Mouse (Mus musculus): ENCODE results near the gene Ehmt2. TPM values are rescaled to one million over a fixed set of nuclear protein-coding genes. Genes with fewer than 3 reads are reported as not detected.
"Not testable (repeated sequence)": the region's sequence is repeated elsewhere in the genome, so short reads cannot be mapped to it uniquely, and the experiment has no call there.

Gene Ehmt2
- total RNA-seq, 2 experiments from 2014 or later: 164 to 188 TPM

GRCm38 (mm10) chr17:34890074-34890743 lies 8.1 kb upstream of the Ehmt2 start:
- DNase-seq (ENCODE audit: extremely low spot score in 1 of 2, low spot score in 1 of 2): no peak

- no peak for DNase-seq (ENCODE audit: extremely low spot score in 1 of 2, low spot score in 1 of 2)
These were observed 6.9 kb upstream of the Ehmt2 start for GRCm38 (mm10) chr17:34891377-34891776.

- DNase-seq (ENCODE audit: extremely low spot score in 1 of 2, low spot score in 1 of 2): no peak
These were observed 5.0 kb upstream of the Ehmt2 start for GRCm38 (mm10) chr17:34893072-34893824.

DNA sequence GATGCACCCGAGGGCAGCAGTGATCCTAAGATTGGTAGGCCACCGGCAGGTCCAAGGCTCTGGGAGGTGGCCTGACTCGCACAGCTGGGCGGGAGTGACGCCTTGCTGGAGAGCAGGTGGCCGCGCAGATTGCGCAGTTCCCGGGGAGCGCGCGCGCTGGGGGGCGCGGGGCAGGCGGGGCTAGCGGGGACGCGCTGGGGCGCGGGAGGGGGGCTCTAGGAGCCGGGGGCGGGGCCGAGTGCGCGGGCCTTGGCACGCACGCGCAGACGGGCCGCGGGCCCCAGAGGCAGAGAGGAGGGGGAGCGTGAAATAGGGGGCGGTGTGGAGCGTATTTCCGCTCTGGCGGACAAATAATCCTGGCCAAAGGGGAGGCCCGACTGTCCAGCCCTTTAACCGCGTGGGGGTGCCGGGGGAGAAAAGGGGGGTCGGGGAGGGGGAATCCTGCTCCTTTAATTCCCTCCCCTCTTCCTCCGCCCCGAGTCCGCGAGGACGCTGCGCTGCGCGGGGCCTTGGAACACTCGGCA lies 4.1 kb upstream of the Ehmt2 start:
- DNase-seq (ENCODE audit: extremely low spot score in 1 of 2, low spot score in 1 of 2): peak; percentile 87 to 90

DNA sequence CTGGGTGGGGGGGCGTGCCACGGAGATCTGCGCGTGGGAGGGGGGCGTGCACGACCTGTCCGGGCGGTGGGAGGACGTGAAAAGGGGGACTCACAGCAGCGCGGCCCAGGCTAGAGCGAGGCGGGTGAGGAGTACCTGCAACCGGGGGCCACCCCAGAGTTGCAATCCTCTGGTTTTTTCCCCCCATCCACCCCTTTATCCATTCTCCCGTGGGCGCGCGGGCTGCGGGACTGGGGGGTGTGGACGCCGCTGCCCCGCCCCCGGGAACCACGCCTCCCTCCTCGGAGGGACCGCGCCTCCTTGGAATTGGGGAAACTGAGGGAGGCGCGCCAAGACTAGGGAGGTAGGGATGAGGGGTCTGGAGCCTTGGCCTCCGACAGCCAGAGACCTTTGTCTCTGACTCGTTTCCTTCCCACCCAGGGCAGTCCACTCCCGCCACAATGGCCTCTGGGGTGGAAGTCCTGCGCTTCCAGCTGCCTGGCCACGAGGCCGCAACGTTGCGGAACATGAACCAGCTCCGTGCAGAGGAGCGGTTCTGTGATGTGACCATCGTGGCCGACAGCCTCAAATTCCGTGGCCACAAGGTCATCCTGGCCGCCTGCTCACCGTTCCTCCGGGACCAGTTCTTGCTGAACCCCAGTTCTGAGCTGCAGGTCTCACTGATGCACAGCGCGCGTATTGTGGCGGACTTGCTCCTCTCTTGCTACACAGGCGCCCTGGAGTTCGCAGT lies 3.3 kb upstream of the Ehmt2 start:
- peak in 1 of 2 experiments; percentile 39 for DNase-seq (ENCODE audit: extremely low spot score in 1 of 2, low spot score in 1 of 2)

DNA sequence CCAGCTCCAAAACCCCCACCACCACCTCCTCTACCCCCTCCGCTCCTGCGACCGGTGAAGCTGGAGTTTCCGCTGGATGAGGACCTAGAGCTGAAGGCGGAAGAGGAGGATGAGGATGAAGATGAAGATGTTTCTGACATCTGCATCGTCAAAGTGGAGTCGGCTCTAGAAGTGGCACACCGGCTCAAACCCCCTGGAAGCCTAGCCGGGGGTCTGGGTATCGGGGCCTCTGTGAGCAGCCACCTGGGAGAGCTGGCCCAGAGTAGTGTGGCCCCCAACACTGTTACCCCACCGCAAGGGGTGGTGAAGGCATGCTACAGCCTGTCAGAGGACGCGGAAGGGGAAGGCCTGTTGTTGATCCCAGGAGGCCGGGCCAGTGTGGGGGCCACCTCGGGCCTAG lies 2.5 kb upstream of the Ehmt2 start:
- DNase-seq (ENCODE audit: extremely low spot score in 1 of 2, low spot score in 1 of 2): no peak

DNA sequence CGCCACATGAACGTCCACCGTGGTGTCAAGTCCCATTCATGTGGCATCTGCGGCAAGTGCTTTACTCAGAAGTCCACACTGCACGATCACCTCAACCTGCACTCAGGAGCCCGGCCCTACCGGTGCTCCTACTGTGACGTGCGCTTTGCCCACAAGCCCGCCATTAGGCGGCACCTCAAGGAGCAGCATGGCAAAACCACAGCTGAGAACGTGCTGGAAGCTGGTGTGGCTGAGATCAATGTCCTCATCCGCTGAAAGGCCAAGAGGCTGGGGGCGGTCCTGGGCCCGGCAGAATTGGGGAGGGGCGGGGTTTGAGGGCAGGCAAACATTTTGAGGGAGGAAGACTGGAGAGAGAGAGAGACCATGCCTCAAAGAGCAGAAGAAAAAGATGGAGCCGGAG lies 1.9 kb upstream of the Ehmt2 start:
- DNase-seq (ENCODE audit: extremely low spot score in 1 of 2, low spot score in 1 of 2): no peak

DNA sequence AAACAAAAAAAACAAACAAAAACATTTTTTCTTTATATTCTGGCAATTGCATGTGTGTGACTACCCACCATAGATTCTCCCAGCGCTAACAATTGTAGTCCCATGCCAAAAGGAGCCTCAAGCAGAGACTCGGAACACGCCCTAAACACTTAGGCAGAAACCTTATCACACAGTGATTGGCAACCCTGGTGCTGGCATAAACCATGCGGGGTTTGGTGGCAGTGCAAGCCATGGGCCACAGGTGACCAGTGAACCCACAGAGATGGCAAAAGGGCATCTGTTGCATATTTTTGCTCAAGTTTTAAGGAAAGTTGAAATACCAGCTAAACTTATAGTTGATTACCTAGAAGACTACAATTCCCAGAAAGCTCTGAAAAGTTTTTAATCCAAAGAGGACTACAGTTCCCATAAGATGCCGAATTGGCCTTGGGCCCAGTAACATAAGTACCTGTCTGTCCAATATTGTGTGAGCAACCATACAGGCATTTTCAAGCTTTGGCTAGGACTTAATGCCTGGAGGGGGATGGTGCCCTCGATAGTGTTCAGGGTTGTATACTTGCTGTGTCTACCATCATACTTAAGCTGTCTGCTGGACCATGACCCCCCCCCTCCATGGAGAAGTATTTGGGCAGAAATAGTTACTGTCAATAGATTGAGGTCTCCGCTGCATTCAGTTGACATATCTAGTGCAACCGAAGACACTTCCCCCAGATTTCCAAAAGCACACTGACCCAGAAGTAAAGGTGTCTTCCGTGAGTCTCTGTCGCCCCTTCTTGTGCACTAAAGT lies 703 bp upstream of the Ehmt2 start:
- DNase-seq (ENCODE audit: extremely low spot score in 1 of 2, low spot score in 1 of 2): peak in 1 of 2 experiments; percentile 31

DNA sequence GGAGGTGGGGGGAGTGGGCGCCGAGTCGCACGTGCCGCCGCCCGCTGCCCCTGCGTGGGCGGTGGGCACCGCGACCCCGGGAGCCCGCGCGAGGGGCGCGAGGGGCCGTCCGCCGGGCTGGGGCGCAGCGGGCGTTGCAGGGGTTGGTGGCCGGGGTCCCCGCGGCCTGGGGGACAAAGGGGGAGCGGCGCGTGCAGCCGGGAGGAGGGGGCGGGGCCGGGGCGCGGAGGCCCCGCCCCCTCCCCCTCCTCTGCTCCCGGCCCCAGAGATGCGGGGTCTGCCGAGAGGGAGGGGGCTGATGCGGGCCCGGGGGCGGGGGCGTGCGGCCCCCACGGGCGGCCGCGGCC lies 410 bp downstream of the Ehmt2 start:
- no peak for DNase-seq (ENCODE audit: extremely low spot score in 1 of 2, low spot score in 1 of 2)

DNA sequence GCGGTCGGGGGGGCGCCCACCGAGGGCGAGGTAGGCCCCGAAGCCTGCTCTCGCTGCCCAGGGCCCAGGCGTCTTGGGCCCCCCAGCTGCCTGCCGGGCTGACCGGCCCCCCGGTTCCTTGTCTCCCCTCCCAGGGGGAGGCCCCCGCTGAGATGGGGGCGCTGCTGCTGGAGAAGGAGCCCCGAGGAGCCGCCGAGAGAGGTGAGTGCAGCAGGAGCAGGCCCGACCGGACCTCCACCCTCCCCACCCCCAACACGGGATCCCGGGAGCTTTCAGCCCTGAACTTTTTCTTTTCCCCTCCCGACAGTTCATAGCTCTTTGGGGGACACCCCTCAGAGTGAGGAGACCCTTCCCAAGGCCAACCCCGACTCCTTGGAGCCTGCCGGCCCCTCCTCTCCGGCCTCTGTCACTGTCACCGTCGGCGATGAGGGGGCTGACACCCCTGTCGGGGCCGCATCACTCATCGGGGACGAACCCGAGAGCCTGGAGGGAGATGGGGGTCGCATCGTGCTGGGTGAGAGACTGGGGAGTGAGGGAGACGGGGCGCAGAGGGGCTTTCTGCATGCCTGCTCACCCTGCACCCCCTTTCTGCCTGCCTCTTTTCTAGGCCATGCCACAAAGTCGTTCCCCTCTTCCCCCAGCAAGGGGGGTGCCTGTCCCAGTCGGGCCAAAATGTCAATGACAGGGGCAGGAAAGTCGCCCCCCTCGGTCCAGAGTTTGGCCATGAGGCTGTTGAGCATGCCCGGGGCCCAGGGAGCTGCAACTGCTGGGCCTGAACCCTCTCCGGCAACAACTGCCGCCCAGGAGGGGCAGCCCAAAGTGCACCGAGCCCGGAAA lies 1.0 kb downstream of the Ehmt2 start:
- DNase-seq (ENCODE audit: extremely low spot score in 1 of 2, low spot score in 1 of 2): peak in 1 of 2 experiments; percentile 47

DNA sequence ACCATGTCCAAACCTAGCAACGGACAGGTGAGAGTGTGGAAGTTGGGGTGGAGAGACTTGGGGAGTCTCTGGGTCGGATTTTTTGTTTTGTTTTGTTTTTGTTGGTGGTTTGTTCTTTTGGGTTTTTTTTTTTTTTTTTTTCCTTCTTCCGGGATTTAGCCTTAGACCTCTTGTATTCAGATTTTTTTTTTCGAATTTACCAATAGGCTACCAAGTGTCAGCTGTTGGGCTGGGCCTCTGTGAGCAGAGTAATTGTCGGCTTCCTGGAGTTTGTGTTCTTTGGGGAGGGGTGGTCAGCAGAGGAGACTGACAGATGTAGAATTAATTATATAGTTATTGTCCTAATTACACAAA lies 1.6 kb downstream of the Ehmt2 start:
- no peak for DNase-seq (ENCODE audit: extremely low spot score in 1 of 2, low spot score in 1 of 2)

GRCm38 (mm10) chr17:34900826-34901225 lies 2.6 kb downstream of the Ehmt2 start:
- DNase-seq (ENCODE audit: extremely low spot score in 1 of 2, low spot score in 1 of 2): not testable (repeated sequence)

DNA sequence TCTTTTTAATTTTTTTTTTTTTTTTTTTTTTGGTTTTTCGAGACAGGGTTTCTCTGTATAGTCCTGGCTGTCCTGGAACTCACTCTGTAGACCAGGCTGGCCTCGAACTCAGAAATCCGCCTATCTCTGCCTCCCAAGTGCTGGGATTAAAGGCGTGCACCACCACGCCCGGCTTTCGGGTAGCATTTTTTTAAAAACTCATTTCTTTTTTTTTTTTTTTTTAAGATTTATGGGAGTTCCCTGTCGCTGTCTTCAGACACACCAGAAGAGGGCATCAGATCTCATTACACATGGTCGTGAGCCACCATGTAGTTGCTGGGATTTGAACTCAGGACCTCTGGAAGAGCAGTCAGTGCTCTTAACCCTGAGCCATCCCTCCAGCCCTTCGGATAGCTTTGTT lies 3.7 kb downstream of the Ehmt2 start:
- not testable (repeated sequence) for DNase-seq (ENCODE audit: extremely low spot score in 1 of 2, low spot score in 1 of 2)

DNA sequence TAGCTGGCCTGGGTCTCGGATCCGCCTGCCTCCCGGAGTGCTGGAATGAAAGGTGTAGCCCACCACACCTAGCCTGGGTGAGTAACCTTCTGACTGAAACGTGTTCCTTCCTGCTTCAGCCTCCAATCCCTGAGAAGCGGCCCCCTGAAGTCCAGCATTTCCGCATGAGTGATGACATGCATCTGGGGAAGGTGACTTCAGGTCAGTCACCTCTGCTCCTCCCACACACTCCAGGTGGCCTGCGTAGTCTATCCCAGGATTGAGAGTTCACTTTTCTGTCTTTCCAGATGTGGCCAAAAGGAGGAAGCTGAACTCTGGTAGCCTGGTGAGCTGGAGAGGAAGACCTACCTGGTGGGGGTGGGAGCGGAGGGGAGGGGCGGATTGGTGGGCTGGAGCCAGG lies 4.6 kb downstream of the Ehmt2 start:
- DNase-seq (ENCODE audit: extremely low spot score in 1 of 2, low spot score in 1 of 2): no peak

DNA sequence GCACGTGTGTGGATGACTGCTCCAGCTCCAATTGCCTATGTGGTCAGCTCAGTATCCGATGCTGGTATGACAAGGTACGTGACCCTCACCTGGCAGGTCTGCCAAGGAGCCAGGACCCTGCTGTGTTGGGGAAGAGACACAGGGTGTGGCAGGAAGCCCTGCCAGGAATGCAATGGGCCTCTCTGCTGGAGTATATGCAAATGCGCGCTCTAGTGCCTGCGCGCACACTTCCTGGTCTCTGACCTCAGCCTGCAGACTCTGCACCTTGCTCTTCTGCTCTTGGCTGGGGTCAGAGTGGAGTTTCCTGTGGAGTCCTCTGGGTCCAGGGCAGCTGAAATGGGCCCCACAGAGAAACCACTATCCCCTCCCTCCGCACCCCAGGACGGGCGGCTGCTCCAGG lies 12.7 kb downstream of the Ehmt2 start:
- no peak for DNase-seq (ENCODE audit: extremely low spot score in 1 of 2, low spot score in 1 of 2)

- DNase-seq (ENCODE audit: extremely low spot score in 1 of 2, low spot score in 1 of 2): peak; percentile 71 to 74
These were observed 13.7 kb downstream of the Ehmt2 start for GRCm38 (mm10) chr17:34911945-34912351.

GRCm38 (mm10) chr17:34913930-34914665 lies 15.8 kb downstream of the Ehmt2 start, which contains the start of gene Slc44a4:
Gene Slc44a4 (plus strand): TSS chr17:34914466.
- DNase-seq (ENCODE audit: extremely low spot score in 1 of 2, low spot score in 1 of 2): no peak

GRCm38 (mm10) chr17:34915410-34915831 lies 17.2 kb downstream of the Ehmt2 start:
- DNase-seq (ENCODE audit: extremely low spot score in 1 of 2, low spot score in 1 of 2): no peak

DNA sequence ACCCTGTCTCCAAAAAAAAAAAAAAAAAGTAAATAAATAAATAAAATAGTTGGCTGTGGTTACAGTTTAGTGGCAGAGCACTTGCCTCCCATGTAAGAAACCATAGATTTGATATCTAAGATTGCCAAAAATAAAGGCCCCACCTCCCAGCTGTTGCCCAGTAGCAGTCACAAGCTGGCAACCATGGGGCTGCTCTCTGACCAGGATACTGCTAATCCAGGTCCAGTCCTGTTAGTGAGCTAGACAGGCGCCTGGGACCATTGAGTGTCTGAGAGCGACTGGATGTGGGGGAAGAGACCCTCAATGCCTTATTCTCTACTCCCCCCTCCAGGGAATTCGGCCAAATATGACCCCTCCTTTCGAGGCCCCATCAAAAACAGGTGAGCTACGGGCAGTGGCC lies 18.0 kb downstream of the Ehmt2 start:
- no peak for DNase-seq (ENCODE audit: extremely low spot score in 1 of 2, low spot score in 1 of 2)

Data from layer of hippocampus, postnatal 25 days (tissue).